Mouse (Mus musculus) right cerebral cortex, adult 2 months (tissue): ENCODE results near the gene Pecam1.
"Not testable (repeated sequence)": the region's sequence is repeated elsewhere in the genome, so short reads cannot be mapped to it uniquely, and the experiment has no call there.

Source experiments
- DNase-seq, 2 experiments: peaks; one replicate each; pipeline ENCODE4 v3.0.0; 2021 to 2022; ENCODE audit warnings: low spot score in 2 of 2

Gene Pecam1

DNA sequence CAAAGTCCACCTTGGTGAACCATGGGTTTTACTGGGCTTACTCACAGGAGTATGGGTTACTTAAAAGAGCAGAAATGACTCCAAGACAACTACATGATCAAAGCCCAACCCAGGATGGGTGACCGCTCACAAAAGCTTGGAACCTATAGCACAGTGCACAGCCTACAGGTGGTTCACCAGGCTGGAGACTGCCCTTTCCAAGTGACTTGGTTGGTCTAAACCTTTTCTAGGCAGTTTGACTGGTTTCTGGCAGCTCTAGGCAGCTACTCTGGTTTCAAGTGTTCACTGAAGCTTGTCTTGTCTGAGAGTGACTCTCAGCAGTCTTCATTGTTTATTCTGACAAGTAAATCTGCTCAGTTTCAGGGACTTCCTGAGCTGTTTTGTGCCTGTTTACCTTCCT, 20.8 kb downstream of the Pecam1 start:
- no peak for DNase-seq

DNA sequence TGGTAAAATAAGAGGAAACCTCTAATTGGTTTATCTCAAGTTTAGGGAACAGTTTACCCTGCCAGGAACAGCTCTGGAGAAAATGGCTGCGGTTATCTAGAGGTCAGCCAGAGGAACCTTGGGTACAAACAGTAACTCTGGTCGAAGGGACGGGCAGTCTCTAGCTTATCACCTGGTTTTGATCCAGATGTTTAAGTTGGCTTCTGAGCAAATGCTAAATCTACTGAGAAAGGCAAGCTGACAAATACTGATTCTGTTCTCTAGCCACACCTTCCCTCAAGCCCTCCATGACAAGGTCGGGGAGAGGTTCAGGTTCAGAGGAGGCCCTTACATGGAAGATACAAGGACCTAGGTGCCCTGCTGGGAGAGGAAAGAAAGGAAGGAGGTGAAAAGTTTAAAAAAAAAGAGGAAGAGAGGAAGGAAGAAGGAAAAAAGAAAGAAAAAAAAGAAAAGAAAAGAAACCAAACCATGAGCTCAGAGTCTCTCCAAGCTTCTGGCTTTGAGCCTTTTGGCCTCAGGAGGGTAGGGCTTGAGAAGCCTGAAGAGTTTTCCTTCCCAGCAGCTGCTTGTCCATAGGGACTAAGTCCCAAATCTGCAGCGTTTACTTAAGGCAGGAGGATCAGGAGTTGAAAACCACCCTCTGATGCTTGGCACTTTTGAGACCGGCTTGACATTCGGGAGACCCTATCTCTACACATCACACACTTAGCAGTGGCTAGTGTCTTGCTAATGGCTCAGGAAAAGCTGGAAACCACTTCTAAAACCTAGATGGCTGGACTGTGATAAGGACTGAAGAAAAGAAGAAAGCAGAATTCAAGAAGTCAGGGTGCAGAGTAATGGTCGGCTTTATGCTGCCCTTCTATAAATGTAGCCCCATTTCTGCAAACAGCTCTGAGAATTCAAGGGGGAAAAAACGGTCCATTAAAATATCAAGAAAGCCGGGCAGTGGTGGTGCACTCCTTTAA, 21.7 kb downstream of the Pecam1 start:
- no peak for DNase-seq

DNA sequence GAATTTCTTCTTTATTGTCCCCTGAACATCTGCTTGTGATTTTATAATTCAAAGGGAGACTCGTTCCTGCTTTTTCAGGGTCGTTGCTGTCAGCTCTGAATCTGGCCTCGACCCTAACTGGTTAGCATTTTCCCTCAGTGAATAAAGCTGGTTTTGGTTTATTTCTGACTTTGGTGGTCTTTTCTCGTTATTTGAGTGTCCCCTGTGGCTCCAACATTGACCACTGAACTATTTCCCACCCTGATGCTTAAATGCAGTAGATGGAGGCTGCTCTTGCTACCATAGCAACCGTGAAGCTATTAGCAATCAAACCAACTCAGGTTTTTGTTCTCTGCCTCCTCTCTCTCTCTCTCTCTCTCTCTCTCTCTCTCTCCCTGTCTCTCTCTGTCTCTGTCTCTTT, 22.5 kb downstream of the Pecam1 start:
- DNase-seq: no peak

DNA sequence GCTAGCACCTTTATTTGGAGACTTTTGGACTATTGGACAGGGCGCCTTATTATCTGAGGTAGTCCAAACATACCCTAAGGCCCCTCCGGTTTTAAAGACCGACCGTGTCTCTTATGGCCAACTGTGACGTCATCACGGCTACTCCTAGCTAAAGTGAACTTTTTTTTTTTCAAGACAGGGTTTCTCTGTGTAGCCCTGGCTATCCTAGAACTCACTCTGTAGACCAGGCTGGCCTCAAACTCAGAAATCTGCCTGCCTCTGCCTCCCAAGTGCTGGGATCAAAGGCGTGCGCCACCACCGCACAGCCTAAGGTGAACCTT, 25.6 kb downstream of the Pecam1 start:
- DNase-seq: not testable (repeated sequence)

DNA sequence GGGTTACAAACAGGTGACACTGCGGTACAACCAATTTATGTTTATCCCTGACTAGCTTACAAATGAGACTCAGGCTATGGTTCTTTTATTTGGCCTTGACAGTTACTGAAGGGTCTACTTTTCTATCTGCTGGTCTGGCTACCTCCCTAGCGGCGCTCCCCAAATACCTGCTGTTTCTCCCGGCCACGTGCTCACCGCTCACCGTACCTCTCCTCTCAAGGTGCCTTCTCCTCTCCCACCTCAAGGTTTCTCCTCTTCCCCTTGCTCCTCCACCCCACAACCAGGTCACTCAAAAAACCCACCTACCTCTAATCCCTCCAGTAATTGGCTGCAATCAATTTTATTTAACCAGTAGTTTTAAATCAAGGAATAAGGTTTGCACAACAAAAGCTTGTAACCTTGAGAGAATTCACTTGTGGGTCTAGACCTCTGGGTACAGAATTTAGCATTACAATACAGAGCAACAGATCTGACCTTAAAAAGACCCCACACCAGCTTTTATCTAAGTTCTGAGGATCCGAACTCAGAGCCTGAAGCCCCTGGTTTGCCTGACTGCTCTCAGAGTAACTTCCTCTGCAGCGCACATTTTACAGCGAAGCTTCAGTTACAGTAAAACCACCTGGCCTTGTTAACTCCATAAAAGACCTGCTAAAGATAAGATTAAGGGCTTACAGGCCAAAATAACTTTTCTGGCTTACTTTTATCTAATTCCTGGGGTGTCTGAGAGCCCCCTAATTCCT, 26.1 kb downstream of the Pecam1 start:
- no peak for DNase-seq

DNA sequence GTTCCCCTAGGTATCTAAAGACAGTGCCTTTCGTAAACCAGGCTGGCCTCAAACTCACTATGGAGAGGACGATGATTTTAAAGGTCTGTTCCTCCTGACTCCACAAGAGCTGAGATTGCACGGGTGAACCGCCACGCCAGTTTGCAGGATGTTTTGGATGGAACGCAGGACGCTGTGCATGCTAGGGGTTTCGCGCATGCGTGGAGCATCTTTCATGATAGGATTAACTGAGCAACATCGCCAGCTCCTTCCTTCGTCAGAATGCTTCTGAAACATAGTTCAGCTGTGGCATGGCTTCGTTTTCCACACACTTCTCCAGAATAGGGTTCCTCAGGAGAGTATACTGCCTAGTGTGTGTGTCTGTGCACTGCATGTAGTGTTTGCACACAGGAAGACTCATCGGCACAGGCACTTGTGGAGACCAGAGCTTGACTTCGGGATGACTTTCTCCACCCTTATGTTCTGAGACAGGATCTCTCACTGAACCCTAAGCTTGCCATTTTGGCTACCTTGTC, 26.8 kb downstream of the Pecam1 start:
- DNase-seq: no peak

DNA sequence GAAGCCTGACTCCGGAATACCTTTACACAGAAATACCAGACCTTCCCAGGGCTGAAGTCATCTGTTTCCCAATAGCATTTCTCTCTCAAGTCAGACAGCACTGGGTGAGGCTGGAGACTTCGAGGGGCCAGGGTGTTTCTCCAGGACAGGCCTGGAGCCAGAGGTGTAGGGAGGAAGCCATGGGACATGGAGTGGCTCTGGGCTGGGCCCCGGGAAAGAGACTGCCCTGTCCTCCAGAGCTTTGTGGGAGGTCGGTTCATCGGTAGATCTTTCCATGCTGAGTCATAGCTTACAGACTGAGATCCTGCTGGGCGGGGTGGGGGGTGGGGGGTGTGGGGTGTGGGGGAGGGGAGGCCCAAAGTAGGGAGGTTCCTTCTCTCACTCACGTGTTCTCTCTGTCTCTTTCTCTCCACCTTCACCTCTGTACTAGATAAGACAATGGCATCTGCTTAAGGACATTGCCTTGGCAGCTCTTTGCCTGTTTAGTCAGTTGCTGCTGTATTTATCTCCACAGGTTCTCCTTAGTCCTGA, 27.5 kb downstream of the Pecam1 start:
- no peak for DNase-seq

DNA sequence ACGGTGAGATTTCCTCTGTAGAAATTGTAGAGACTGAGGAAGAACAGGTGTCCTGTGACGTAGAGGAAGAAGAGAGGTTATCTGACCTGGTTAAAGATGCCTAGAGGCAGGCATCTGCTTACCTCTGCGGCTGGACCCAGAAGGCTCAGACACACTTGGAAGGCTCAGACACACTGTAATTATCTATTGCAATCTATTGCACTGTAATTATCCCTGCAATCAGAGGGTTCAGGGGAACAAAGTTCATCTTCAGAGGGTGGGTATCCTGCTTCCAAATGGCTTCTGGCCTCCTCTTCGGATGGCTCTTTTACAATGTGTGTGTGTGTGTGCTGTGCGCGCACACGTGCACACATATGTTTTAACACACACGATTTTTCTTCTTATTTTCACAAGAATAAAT, 30.0 kb downstream of the Pecam1 start:
- no peak for DNase-seq

DNA sequence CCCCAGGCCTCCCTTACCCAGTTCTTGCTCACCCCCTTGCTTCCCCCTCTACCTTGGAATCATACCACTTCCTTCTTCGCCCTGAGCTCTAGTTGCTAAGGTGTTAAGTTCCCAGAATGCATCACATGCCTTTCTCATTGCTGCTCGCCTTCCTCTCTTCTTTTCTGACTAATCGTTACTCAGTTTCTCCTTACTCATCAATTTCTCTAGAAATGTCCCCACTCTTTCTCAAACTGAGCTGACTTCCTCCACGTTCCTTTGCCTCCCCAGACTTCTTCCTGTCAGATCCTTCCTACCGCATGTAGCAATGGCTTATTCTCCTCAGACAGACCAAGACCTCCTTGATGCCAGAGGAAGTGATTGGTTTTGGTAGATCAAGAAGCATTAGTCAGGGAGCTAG, 33.9 kb downstream of the Pecam1 start:
- no peak for DNase-seq

DNA sequence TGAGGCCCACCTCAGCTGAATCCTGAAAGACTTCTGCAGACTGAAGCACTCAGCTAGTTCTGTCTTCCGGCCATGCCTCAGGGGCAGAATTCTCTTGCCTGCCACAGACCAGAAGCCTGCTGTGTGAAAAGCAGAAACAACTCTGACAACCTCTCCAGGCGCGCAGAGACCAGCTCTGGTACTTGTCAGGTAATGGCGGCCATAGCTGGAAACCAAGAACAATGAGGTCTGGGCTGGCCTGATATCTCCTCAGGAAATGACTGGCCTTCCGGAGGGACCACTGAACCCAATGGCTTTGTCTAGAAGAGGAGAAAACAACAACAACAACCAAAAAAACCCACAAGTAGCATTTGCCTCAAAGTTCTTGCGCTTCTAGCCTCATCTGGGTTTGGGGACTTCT, 35.4 kb downstream of the Pecam1 start:
- no peak for DNase-seq

DNA sequence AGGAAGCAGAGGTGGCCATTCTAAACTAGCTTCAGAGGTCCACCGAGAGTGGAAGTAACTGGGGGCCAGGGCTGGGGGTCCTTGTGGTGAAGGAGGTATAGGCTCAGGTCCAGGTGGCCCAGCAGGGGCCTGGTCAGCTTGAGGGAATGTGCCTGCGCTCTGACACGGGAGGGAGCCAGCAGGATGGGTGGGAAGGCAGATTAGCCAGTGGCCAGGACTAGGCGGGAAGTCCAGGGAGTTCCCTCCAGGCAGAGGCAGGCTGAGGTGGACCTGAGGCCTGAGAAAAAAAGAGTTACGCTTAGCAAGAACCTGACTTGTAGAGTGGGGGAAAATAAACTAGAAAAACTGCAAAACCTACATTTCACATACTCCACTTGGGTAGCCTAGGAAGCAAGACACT, 39.6 kb downstream of the Pecam1 start:
- DNase-seq: no peak

DNA sequence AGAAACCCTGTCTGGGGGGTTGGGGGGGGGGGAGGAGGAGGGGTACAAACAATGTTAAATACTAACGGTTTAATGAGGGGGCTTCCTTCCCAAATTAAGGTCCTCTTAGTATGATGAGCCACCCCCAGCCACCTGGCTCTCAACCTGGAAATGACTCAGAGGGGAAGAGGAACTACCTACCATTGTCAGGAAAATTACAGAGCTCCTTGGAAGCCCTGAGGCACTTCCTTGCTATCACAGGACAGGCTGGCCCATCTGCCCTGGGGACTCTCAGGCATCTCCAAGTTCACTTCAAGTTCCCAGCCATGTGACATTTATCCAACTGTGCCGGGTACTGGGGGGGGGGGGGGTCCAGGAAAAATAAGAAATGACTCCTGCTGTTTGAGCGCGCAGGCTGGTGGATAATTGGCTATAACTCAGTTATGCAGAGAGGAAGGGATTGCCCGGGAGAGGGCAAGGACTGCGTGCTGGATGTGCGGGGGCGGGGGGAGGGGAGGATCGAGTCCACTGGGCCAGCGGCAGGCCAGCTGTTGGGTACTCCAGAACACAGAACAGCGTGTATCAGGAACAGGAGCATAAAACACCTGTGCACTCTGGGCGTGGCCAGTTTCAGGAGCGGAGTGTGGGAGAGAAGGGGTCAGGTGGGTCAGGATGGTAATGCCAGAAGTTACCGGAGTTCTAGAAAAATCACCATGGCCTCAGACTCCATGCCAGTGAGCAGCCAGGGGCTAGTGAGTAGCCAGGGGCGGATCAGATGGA, 41.0 kb downstream of the Pecam1 start:
- no peak for DNase-seq

DNA sequence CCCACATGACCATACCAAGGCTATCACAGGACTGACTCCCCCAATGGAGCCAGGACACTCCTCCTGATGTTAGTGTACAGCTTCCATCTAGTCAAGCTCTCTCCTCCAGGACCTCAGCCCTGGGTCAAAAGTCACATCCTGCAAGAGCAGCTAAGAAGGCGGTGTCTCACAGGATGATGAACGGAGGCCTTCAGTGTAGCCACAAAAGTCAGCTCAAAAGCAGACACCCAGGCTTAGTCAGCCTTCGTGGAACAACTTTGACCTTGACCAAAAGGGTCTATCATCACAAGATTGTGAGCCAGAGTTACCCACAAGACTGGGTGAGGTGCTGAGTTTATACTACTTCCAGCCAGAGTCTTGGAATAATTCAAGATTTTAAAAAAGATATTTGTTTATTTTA, 42.6 kb downstream of the Pecam1 start:
- no peak for DNase-seq

DNA sequence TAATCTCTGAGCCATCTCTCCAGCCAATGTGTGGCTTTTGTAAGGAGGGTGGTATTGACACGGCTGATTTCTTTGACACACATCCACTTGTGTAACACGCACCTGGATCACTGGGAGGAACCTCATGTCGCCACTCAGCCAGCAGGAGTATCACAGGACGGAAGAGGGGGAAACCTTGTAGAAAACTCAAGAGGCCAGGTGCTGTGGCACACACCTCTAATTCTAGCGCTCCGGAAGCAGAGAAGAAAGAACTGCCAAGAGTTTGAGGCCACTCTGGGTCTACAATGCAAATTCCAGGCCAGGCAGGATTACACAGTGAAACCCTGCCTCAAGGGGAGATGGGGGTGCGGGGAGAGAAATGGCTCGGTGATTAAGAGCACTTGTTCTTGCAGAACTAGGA, 43.3 kb downstream of the Pecam1 start:
- DNase-seq: no peak

DNA sequence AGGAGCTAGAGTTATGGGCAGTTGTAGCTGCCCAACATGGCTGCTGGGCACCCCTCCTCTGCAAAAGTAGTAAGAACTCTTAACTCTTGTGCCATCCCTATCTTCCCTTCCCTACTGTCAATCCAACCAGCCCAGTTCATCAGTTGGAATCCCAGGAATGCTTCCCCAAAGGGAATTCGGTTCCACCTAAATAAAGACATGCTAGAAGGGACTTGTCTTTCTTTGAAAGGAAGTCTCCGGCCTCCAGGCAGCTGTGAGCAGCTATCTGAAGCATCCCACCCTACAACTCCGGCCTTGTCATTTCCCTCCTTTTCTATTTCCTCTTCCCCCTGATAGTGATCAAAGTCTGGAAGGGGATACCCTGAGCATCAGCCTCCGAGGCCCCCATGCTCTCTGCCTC, 44.2 kb downstream of the Pecam1 start:
- no peak for DNase-seq

DNA sequence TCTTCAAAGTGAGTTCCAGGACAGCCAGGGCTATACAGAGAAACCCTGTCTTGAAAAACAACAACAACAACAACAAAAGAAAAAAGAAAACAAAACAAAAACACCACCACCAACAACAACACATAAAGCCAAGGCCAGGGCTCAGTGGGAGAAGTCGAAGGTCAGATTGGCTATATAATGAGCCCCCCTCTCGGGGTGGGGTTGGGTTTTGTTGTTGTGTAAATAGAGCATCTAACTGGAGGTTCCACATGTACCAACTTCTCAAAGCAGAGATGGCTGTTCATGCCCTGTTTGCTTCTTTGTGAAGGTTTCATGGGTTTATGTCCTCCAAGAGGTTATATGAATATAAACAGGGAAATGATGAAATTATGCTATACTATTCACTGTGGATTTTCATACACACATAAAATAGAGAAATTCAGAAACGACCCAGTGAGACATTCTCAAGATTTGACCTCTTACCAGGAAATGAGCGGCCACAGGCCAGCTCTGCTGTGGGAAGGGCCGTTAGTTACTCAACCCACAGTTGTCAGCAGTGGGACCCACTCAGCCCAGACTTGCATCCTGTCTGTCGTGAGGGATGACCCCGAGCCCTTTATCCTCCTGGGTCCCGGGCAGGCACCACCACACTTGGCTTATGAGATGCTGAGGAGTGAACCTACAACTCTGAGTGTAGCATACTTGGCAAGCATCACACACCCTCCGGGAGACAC, 45.9 kb downstream of the Pecam1 start:
- no peak for DNase-seq

DNA sequence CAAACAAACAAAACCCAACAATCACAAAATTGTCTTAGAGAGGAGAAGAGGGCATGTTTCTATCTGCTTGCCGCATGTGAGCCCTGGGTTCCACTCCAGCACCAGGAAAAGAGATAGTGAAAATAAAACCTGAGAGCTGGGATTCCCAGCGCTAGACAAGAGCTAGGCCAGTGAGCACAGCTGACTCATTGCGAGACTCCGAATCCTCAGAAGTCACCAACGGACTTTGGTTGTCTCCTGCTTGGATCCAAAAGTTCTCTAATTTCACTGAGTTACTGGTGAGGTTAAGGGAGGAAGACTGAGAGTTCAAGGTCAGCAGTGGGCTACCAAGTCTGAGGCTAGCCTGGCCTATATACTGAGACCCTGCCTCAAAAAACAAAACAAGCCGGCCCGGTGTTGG, 46.5 kb downstream of the Pecam1 start:
- DNase-seq: no peak

DNA sequence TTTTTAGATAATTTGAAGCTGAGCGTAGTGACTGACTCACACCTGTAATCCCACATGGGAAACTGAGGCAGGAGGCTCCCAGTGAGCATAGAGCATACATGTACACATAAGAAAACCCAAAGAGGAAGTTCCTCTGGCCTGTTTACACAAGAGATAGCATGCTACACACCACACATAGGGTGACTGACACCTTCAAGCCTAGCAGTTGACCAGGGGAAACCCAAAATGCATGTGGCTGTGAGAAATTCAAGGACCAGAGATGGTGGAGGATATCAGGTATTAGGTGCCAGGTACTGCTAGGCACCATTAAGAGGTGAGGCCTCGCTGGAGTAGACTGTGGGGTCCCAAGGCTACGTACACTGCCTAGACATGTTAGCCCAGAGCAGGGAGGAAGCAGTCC, 47.8 kb downstream of the Pecam1 start:
- no peak for DNase-seq

DNA sequence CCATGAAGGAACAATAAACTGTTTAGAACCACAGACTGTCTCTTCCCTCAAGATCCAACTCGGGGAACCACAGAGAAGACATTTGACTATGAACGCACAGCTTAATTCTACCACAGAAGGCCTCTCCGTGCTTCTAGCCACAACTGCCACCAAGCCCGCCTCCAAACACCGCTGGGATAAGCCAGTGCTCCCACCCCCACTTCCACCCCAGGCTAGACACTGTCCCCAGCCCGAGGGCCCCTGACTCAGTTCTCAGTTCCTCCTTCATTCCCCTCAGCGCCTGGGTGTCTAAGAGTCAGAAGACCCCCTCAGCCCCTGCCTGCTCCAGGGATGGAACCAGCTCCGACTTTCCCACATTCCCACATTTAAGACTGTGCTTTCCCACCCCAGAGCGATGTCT, 48.8 kb downstream of the Pecam1 start:
- no peak for DNase-seq

DNA sequence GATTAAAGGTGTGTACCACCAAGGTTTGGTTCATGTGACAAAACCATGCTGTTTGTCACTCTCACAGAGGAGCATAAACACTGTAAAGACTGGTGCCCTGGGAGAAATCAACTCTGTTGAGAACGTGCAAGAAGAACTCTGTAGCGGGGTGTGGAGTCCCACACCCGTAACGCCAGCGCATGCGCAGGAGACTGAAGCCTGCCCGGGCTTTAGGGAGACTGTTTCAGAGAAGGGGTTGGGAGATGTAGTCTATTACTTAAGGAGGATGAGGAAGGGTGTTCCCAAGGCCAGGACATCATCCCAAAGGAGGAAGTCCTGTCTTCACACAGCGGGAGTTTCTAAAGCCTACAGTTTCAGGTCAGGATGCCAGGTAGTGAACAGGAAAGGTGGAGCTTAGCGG, 51.3 kb downstream of the Pecam1 start:
- no peak for DNase-seq

DNA sequence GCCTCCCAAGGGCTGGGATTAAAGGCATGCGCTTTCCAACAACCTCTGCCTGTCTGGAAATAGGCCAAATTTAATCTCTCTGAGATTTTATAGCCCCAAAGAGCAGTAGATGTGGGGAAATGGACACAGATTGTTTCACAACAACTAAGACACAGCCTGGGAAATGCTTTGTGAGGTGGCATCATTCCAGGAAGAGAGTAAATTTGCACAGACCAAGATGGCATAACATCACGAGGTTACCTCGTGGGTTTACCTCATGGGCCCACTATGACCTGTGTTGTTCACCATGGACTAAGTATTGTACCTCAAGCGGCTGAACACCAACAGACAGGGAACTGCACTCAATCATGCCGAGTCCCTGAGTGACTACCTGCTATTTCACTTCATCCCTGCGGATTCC, 52.1 kb downstream of the Pecam1 start:
- DNase-seq: no peak
